Mouse (Mus musculus) mouse embryonic stem cell (cell line): ENCODE results near the gene Lypd6b.

Experiments used
- in situ Hi-C, 2 experiments: fragments of 300-500 bp; cut with MboI; formaldehyde crosslinking; loops; 1 replicate in 1 of 2; 3 replicates in 1 of 2; pipeline ENCODE4 v1.14.3; 2019 to 2020; ENCODE audit warnings: low sequenced_read_pairs in 2 of 2, low pct_unique_long_range_greater_than_20kb in 1 of 2, mixed read lengths in 1 of 2; ENCODE audit not compliant: unreplicated experiment in 1 of 2

The Lypd6b gene

DNA sequence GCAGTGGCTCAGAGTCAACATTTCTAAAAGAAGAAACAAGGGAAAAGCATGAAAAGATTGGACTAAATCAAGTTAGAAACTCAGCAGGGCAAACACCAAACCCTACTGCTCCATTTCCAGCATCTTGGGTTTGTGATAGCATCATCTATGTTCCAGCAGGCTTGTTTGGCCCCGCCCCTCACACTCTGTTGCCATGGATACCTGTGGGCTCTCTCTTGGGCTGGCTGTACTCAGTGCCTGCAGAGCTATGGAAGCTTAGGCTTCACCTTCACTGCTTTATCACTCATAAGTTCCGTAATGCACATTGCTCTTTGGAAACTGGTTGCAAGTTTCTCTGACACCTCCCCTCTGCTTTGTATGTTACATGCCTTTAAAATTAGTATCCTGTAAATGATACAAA is 32.4 kb upstream of the Lypd6b start:
- in situ Hi-C loops: loop anchor here in 1 of 2 experiments (25.0 kb wide), 1 partner anchor 507 kb away; no protein-coding TSS in a partner anchor

DNA sequence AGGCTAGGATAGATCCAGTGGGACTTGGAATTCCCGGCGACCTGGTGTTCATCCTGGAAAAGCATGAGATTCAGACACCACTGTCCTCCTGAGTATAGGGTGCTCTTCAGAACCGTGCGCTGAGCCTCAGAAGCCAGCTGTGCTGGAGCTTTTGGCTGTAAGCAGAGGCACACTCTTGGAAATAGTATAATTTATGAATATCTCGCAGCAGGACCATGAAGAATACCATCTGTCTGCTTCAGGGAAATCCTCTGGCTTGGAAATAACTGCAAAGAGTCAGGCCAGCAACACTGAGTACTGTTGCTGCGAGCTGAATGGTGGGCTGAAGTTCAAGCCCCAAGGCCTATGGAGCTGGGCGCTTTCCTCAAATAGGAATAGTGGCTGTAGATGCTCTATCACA is 29.9 kb upstream of the Lypd6b start:
- in situ Hi-C loops: loop anchor here in 1 of 2 experiments (25.0 kb wide), 1 partner anchor 505 kb away; no protein-coding TSS in a partner anchor

DNA sequence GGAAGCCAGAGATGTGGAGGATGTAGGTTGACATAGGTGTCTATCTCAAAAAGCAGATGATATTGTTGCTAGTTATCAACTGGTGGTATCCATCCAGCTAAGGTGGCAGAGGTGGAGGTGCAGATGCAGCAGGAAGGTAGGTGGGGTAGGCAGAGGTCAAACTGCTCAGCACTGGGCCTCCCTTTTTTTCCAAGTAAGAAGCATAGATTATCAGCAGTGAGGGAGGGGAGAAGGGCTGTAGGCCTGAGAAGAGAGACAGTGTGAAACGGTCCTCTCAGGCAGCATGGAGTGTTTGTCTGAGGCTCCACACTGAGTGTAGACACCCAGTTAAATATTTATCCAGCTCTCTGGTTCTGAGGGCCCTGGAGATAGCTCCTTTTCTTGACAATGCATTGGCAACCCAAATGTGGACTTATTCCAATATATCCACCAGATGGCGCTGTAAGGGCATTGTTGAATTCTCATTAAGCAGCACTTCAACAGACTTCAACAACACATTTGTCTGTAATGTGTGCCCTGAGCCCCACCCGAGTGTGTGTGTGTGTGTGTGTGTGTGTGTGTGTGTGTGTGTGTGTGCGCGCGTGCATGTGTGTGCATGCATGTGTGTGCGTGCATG is 23.0 kb upstream of the Lypd6b start:
- in situ Hi-C loops: loop anchor here (10.0 to 25.0 kb wide), 2 partner anchors 498 to 520 kb away; no protein-coding TSS in a partner anchor

DNA sequence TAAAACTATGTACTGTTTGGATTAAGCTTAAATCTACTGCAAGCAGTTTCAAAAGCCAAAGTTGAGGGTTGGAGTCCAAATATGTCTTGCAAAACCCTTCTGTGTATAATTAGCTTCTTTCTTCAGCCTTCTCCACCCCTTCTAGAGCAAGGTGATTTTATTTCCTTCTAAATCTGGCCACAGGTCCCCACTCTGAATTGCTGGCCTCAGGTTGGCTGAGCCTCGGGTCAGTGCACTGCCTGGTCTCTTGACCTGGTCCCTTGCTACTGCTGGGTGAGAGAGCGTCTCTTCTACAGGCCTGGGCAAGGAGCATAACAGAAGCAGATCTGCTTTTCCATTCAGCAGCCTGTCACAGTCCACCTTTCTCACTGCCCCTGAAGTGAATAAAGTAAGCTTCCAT is 18.6 kb upstream of the Lypd6b start:
- in situ Hi-C loops: loop anchor here (10.0 to 25.0 kb wide), 2 partner anchors 493 to 516 kb away; no protein-coding TSS in a partner anchor

DNA sequence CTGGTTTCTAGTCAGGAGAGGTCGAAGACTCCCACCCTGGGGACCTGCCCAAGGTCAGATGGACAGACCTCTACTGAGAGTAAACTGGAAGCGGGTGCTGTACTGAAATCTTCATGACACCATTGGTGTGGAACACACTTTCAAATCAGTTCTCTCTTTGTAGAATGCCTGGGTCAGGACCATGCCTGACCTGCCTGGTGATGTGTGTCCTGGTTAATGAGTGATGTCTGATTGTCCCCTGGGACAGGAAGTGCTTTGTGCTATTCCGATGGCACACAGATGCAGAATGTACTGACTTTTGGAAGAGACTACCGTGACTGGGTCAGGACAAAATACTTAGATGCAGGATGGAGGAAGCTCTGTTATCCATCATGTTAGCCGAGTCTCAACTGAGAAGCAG is 17.0 kb upstream of the Lypd6b start:
- in situ Hi-C loops: loop anchor here in 1 of 2 experiments (25.0 kb wide), 1 partner anchor 492 kb away; no protein-coding TSS in a partner anchor

DNA sequence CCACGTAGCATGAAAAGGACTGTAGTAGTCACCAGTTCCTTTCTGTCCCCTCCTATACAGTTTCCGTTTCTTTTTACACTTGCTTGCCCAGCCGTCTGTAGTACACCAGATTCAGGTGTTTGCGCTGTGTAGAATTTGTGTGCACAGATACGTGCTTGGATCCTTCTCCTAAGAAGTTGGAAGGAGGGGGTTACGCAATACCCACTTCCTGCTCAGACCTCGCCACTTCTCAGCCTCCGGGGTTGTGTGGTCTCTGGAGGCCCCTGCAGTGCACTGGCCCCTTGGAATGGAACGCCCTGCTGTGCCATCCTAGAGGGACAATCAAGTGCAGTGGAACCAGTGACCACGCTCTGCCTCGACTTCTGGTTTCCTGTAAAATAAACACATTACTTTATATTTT is 16.3 kb upstream of the Lypd6b start:
- in situ Hi-C loops: loop anchor here in 1 of 2 experiments (25.0 kb wide), 1 partner anchor 491 kb away; no protein-coding TSS in a partner anchor

DNA sequence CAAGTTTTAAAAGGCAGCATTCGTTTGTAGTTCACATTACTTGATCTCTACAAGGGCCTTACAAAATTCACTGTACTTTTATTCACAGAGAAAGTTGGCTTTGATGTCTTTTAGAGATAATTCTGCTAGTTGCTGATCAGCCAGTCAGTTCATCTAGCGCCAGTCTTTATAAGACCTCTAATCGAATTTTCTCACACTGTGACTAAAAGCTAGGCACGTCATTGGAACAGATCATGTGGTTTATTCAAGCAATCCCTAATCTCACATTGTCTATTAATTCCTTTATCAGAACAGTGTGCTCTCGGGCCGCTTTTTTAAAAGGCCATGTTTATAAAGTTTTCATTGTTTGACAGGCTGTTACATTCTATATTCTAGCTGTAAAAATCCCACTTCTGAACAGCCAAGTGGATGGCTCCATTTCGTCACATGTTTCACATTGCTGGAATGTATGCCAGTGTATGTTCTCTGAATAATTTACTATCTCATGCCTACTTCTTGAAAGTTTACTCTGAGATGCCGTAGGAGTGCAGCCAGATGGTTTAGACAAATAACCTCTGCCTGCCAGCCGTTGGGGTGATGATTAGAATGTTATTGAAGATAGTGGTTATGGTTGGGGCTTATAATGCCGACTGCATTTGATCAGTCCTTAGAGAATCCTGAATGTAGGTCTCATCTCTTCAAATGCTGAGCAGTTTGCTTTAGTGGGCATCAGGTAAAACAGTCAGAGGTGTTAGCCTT is 14.1 kb upstream of the Lypd6b start:
- in situ Hi-C loops: loop anchor here in 1 of 2 experiments (25.0 kb wide), 1 partner anchor 489 kb away; no protein-coding TSS in a partner anchor

DNA sequence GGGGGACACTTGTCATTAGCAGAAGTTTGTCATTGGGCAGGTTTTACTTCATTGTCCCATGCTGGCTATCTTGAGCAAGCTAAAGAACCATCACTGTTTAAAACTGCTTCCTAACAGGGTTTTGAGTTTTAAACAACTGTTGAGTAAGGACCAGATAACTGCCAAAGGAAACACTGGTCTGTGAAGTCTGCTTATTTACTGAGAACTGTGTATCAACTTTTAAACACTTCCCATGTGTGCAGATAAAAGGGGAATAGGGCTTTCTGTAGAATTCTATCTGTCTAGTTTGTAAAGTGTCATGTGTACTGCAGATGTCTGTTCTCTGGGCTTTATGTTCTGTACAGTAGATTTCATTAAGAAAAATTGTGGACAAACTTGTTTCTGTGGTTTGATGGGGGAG is 13.3 kb upstream of the Lypd6b start:
- in situ Hi-C loops: loop anchor here in 1 of 2 experiments (25.0 kb wide), 1 partner anchor 488 kb away; no protein-coding TSS in a partner anchor

DNA sequence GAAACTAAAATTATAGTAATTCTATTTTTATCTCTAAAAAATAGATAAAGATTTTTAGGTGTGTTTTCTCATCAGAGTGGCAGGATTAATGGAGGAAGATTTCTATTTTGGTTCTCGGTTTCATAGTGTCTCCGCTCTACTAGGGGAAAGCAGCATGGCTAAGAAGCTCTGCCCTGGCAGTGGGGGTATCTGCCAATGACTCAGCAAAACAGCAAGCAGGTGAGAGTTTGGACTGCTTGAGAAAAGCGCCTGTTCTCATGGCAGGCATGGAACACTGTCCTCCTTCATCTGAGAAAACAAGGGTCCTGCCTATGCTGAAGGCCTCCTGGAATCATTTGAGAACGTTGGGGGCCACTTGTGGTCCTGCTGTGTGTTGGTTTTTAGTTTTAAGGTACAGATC is 12.3 kb upstream of the Lypd6b start:
- in situ Hi-C loops: no loop called here

DNA sequence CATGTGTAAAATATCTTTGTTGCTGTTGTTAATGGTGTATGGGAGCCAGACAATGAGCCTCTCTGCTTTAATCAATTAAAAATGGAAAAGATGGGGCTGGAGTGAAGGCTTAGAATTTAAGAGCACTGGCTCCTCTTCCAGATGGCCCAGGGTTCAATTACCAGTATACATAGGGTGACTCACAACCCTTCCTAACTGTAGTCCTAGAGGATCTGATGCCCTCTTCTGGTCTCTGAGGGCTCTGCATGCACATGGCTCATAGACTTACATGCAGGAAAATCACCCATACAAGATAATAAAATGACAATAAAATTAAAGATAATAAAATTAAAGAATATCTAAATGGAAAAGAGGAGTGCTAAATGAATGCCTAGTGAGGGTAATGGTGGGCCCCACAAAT is 11.8 kb upstream of the Lypd6b start:
- in situ Hi-C loops: no loop called here

DNA sequence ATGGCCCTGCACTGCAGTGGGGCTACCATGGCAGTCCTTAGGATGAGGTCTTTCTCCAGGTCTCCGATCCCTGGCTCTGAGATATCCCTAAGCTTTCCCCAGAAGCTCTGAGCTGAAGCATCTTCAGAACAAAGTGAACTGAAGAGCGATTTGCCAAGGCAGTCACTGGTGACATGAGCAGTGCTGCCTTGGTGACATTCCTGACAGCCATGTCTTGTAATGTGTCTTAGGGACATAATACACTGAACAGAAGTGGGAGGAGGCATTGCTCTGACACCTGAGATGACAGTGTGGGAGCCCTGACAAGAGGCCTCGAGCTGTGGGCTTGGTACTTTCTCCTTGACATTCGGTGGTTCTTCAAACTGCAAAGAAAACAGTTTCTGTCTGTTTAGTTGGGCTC is 11.1 kb upstream of the Lypd6b start:
- in situ Hi-C loops: no loop called here

DNA sequence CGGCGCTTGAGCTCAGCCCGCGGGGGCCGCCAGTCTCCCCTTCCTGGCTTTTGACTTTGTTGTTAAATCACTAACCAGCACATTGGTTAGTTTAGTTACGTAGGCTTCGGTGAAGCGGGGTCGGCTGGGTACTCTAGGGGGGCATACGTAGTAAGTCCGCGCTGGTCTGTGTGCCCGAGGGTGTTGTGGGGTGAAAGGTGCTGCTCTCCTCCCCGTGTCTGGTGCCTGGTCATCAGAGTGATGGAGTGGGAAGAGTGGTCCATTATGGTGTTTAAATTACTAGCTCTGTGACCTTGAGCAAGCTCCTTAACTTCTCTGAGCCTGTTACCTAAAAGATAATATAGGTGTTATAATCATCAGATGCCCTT is 547 bp downstream of the Lypd6b start:
- in situ Hi-C loops: no loop called here

DNA sequence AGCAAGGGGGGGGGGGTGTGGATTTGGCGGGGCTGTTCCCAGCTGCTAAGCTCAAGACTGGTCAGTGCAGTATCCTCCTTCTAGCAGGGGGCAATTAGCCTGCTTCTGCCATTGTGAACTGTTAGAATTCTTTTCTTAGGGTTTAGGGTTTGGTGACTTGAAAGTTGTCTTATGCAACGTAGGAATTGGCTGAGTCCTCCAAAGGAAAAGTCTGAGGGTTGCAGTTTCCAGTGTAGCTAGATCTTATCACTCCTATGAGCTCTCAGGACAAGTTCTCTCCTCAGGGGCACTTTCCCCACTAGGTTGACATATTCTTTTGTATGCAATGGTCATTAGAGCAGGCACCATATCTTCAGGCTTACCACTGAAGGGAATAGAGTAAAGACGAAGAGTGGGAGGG is 1.2 kb downstream of the Lypd6b start:
- in situ Hi-C loops: no loop called here

DNA sequence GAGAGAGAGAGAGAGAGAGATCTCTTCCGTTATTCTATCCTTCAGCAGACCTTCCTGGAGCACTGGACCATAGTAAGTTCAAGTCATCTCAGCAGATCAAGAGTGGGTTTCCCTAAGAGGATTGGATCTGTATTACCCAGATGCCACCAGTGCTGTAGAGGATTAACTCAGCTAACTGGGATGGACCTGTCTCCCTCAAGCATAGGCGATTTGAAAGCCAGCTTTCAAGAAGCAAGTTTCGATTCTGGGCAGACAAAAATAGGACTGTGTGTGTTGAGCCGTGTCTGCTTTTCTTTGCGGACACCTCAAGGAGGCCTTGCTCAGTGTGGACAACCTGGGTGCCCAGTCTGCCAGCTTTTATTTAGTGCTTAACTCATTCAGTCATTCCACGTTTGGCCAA is 1.6 kb downstream of the Lypd6b start:
- in situ Hi-C loops: no loop called here

DNA sequence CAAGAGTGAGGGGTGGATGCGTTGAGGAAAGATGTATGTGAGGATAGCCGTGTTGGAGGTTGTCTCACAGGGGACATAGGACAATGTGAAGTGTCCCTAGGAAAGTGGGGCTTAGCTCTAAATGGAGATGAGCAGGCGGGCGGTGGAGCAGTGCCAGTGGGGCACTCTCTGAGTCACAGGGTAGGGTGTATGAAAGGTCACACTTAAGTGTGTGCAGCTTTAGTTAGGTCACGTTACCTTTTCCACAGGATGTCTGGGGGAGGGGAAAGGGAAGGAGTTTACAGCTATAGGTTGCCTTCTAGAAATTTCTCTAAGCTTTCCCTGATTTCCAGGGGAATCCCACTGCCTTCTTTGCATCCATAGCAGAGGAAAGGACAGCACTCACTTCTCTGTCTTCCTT is 2.0 kb downstream of the Lypd6b start:
- in situ Hi-C loops: no loop called here

DNA sequence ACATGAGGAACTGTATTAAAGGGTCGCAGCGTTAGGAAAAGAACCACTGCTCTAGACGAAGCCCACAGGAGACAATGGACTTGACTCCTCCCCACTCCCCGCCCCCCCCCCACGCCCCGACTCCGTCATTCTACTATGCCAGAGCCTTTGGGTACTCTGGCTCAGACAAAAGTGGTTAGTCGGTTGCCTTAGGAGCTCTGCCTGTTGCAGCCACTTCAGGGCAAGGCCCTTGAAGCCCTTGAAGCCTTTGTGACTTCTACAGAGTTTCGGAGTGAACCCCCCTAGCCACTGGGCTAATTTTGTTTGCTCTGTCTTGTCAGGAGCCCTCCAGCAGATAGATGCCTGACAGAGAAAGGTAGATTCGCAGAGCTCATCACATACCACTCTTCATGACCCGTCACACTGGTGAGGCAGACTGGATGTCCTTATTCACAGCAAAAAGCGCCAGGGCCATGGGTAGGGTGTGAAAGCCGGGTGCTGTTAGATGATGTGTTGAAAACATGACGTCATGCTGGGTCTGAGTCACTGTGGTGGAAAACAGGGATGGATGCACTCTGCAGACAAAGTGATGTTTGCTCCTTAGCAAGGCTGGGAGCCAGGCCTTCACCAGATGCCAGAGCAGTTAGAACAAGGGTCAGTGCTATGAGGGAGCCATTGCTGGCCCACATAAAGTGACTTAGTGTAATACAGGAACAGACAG is 10.1 kb downstream of the Lypd6b start:
- in situ Hi-C loops: no loop called here

DNA sequence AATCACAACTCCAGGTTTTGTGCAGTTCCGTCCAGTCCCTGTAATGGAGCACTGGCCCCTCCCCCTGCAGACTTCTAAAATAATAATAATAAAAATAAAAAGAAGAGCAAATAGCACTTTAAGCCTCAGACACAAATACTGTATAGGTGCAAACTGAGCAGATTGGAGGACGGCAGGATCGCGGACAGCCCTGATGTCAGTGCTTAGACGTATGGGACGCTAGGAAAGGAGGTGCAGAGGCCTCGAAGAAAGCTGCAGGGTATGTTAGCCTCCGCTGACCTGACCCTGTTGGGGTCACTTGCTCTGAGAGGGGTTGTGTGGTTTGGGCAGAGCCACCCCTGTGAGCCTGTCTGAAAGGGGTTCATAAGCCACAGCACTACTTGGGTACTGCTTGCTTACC is 17.0 kb downstream of the Lypd6b start:
- in situ Hi-C loops: no loop called here

DNA sequence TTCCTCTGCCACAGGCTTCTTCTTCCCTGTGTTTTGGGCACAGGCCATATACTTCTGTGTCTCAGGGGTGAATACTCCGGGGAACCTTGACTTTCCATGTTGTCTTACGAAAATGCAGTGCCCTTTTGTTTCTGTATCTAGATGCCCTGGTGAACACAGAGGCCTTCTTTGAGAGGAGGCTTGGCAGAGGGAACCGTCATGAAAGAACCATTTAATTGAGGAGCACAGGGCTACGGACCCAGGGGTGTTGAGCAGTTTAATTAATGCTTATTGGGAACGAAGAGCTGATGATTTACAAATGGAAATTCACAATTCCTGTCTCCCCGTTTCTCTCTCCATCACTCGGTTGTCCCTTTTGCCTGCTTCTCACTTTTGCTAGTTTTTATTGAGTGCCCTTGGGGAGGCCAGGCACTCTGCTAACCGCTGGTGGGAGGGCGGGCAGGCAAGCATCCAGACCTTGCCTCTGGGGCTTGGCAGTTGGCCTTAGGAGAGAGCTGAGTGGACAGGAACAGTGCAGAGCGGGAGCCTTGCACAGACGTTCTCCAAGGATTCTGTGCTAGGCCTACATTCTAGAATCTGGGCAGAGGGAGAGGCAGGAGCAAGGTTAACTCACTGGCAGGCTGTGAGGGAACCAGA is 18.4 kb downstream of the Lypd6b start:
- in situ Hi-C loops: no loop called here

DNA sequence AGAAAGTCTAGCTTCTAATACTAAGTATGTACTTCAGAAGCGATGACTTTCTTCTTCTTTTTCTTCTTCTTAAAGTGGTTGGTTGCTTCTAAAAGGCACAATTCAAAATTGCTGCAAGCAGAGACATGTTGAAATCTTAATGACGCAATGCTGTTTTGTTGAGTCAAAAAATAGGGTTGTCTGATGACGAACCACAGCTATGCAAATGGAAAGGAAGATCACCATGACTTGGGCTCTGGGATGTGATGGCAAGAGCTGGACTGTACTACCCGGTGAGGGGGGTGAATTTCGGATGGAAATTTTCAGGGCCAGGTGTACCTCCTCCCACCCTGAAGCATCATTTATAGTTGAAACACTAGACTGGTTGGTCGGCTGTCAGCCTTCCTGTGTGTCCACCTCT is 22.0 kb downstream of the Lypd6b start:
- in situ Hi-C loops: no loop called here
